Mouse (Mus musculus): Measurements from ENCODE around the gene Mus81.

DNA sequence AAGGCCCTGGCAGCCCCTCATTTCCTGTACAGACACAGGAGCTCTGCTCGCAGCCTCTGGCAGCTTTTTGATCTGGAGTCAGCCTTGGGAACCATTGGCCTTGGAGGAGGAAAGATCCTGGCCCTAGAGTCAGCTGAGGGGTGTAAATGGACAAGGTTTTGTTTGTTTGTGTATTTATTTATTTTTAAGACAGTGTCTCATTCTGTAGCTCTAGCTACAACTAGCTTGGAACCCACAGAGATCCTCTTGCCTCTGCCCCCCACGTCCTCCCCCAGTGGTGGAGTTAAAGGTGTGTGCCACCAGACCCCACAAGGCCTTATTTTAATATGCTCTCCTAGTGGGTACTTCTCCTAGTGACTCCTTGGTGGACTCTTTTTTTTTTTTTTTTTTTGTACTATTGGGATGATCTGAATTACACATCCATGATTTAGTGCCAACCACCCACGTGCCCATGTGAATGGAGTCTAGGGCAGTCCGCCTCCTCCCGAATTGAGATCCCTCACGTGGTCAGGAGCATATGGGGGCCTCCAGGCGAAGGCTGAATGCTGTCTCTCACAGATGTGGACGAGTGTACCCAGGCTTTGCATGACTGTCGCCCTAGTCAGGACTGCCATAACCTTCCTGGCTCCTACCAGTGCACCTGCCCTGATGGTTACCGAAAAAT lies 11.1 kb downstream of the Mus81 start:
- TF ChIP-seq POLR2A (IDR thresholded peaks at IDR 0.05; ENCODE audit: borderline replicate concordance, insufficient read depth, low read length) (no peak), CTCF (IDR thresholded peaks at IDR 0.05; ENCODE audit: borderline replicate concordance, insufficient read depth, low read depth, low read length) (no peak)

All from cerebellum, adult 2 months (tissue).